Mouse (Mus musculus) myocyte (in vitro differentiated cells): ENCODE measurements around the gene Prcd.
"Not testable (repeated sequence)": the region's sequence is repeated elsewhere in the genome, so short reads cannot be mapped to it uniquely, and the experiment has no call there.

ENCODE experiments used
- CEBPB ChIP-seq: IDR thresholded peaks from 2 replicates; pipeline ENCODE4 v1.6.1; 2011; ENCODE audit warnings: mild to moderate bottlenecking, moderate library complexity; ENCODE audit not compliant: poor library complexity, insufficient read depth, severe bottlenecking
- E2F4 ChIP-seq: IDR thresholded peaks from one replicate; pipeline ENCODE4 v1.6.1; 2011; ENCODE audit warnings: mild to moderate bottlenecking, control low read depth, moderate library complexity; ENCODE audit not compliant: insufficient read depth
- MAX ChIP-seq: IDR thresholded peaks from one replicate; pipeline ENCODE4 v1.6.1; 2011; ENCODE audit warnings: low read depth, mild to moderate bottlenecking, control low read depth
- MYOD1 ChIP-seq, 3 experiments: IDR thresholded peaks; one replicate each; pipeline ENCODE4 v1.6.1; 2011; ENCODE audit warnings: control low read depth in 2 of 3, low read depth in 2 of 3, mild to moderate bottlenecking in 2 of 3, moderate library complexity in 1 of 3; ENCODE audit not compliant: insufficient read length in 2 of 3, control insufficient read depth in 1 of 3
- MYOG ChIP-seq, 3 experiments: IDR thresholded peaks; one replicate each; pipeline ENCODE4 v1.6.1; 2011; ENCODE audit warnings: control low read depth in 2 of 3, low read depth in 2 of 3, mild to moderate bottlenecking in 2 of 3; ENCODE audit not compliant: insufficient read length in 2 of 3, control insufficient read depth in 1 of 3, insufficient read depth in 1 of 3
- POLR2A ChIP-seq: IDR thresholded peaks from one replicate; pipeline ENCODE4 v1.6.1; 2011; ENCODE audit warnings: low read depth, mild to moderate bottlenecking, control low read depth, moderate library complexity; ENCODE audit not compliant: insufficient read length
- POLR2AphosphoS2 ChIP-seq: IDR thresholded peaks from one replicate; pipeline ENCODE4 v1.6.1; 2011; ENCODE audit warnings: low read depth, control low read depth; ENCODE audit not compliant: insufficient read length
- REST ChIP-seq: IDR thresholded peaks from one replicate; pipeline ENCODE4 v1.6.1; 2011; ENCODE audit warnings: mild to moderate bottlenecking, control low read depth, moderate library complexity; ENCODE audit not compliant: insufficient read depth, insufficient read length
- TCF12 ChIP-seq: IDR thresholded peaks from one replicate; pipeline ENCODE4 v1.6.1; 2011; ENCODE audit warnings: mild to moderate bottlenecking, control low read depth; ENCODE audit not compliant: poor library complexity, insufficient read depth, severe bottlenecking
- USF1 ChIP-seq: IDR thresholded peaks from one replicate; pipeline ENCODE4 v1.6.1; 2011; ENCODE audit warnings: low read depth, mild to moderate bottlenecking, control low read depth, moderate library complexity

- TF ChIP-seq POLR2AphosphoS2; POLR2A; CEBPB; MAX; MYOG (IDR thresholded peaks at IDR 0.05; ENCODE audit: control insufficient read depth in 1 of 3, insufficient read depth in 1 of 3, insufficient read length in 2 of 3, low read depth in 2 of 3); REST; TCF12; E2F4; USF1; MYOD1 (IDR thresholded peaks at IDR 0.05; ENCODE audit: control insufficient read depth in 1 of 3, insufficient read length in 2 of 3, low read depth in 2 of 3): not testable (repeated sequence)
Observed at GRCm38 (mm10) chr11:116667012-116667411, 13.7 kb downstream of the Prcd start.
